Mouse (Mus musculus): ENCODE data around the gene Gm49354.

- no peak for TF ChIP-seq ZNF384 (IDR thresholded peaks at IDR 0.05; ENCODE audit: low read depth, low read length)
- TF ChIP-seq ZC3H11A (IDR thresholded peaks at IDR 0.05; ENCODE audit: borderline replicate concordance, low read depth, low read length), result no peak
- no peak for TF ChIP-seq CHD2 (IDR thresholded peaks at IDR 0.05; ENCODE audit: low read depth, low read length)
- TF ChIP-seq HCFC1 (IDR thresholded peaks at IDR 0.05; ENCODE audit: borderline replicate concordance, insufficient read depth, low read length), result no peak
- TF ChIP-seq MAFK (IDR thresholded peaks at IDR 0.05; ENCODE audit: insufficient read depth, low read depth, low read length), result no peak
Observed at GRCm38 (mm10) chr13:59756906-59757305, 25.1 kb downstream of the Gm49354 start.

All from ES-E14 (cell line).